Mouse (Mus musculus) CH12.LX (cell line): ENCODE measurements at regions not wholly inside any gene's neighbourhood (a gene's known extent, or its start where the extent isn't known, plus 50 kb on each side); places are given as distances from the start of the nearest gene placed in this dataset.

ENCODE experiments used
- DNase-seq: peaks from one replicate; pipeline ENCODE4 v3.0.0-alpha.2; 2013; ENCODE audit errors: extremely low read depth
- H3K27ac ChIP-seq: 2 replicates; pipeline ENCODE4 v1.5.1; 2012; ENCODE audit warnings: low read depth, mild to moderate bottlenecking, control low read depth, moderate library complexity; ENCODE audit not compliant: insufficient read depth
- H3K27me3 ChIP-seq: replicated peaks from 2 replicates; pipeline ENCODE3; 2012; ENCODE audit warnings: inconsistent platforms
- H3K36me3 ChIP-seq, 2 experiments: replicated peaks in 1 of 2; 2 replicates each; pipeline versions ENCODE3 to v1.6.1; 2012; ENCODE audit warnings: inconsistent platforms in 1 of 2, low read length in 1 of 2, mild to moderate bottlenecking in 1 of 2, mixed read lengths in 1 of 2, moderate library complexity in 1 of 2; ENCODE audit not compliant: control insufficient read depth in 1 of 2, insufficient read depth in 1 of 2
- H3K4me1 ChIP-seq, 2 experiments: 2 replicates each; pipeline ENCODE4 v1.6.1; 2012; ENCODE audit warnings: inconsistent platforms in 1 of 2, moderate library complexity in 1 of 2; ENCODE audit not compliant: insufficient read depth in 2 of 2, control insufficient read depth in 1 of 2
- H3K4me2 ChIP-seq: 2 replicates; pipeline ENCODE4 v1.6.1; 2012; ENCODE audit warnings: low read depth, mild to moderate bottlenecking, control low read depth; ENCODE audit not compliant: poor library complexity, insufficient read depth, severe bottlenecking
- H3K4me3 ChIP-seq, 3 experiments: fragments of 150-350 bp in 1 of 3; sonication (generic) in 1 of 3; replicated peaks in 1 of 3; 2 replicates each; pipeline versions ENCODE3 to v1.5.1; 2011 to 2012; ENCODE audit warnings: low read depth in 2 of 3, low read length in 2 of 3, mild to moderate bottlenecking in 2 of 3, moderate library complexity in 2 of 3, control low read depth in 1 of 3, improper control_type of control experiment in 1 of 3, inconsistent platforms in 1 of 3, mixed read lengths in 1 of 3; ENCODE audit not compliant: poor library complexity in 1 of 3
- H3K79me2 ChIP-seq: replicated peaks from 2 replicates; pipeline ENCODE4 v1.6.1; 2012; ENCODE audit warnings: mild to moderate bottlenecking, moderate library complexity; ENCODE audit not compliant: control insufficient read depth, poor library complexity, insufficient read depth, severe bottlenecking; ENCODE audit errors: extremely low read depth
- H3K9ac ChIP-seq: 2 replicates; pipeline ENCODE4 v1.6.1; 2012; ENCODE audit warnings: low read depth, mild to moderate bottlenecking, control low read depth, moderate library complexity; ENCODE audit not compliant: insufficient read depth
- H3K9me3 ChIP-seq: replicated peaks from 2 replicates; pipeline ENCODE3; 2012; ENCODE audit warnings: low read length, inconsistent platforms, mixed read lengths
- CHD1 ChIP-seq: IDR thresholded peaks from 2 replicates; pipeline ENCODE4 v1.6.1; 2012; ENCODE audit warnings: low read depth, low read length, improper control_type of control experiment, inconsistent platforms
- CHD2 ChIP-seq: IDR thresholded peaks from 2 replicates; pipeline ENCODE4 v1.6.1; 2011; ENCODE audit warnings: low read length, improper control_type of control experiment
- E2F4 ChIP-seq: IDR thresholded peaks from 2 replicates; pipeline ENCODE4 v1.6.1; 2011; ENCODE audit warnings: low read depth, low read length, improper control_type of control experiment; ENCODE audit not compliant: insufficient replicate concordance
- ELF1 ChIP-seq: IDR thresholded peaks from 2 replicates; pipeline ENCODE4 v1.6.1; 2014; ENCODE audit warnings: low read depth, mild to moderate bottlenecking, inconsistent platforms, low read length, improper control_type of control experiment
- ETS1 ChIP-seq: conservative IDR thresholded peaks from 2 replicates; pipeline ENCODE4 v1.6.1; 2012; ENCODE audit warnings: low read depth, mild to moderate bottlenecking, inconsistent platforms, low read length, improper control_type of control experiment, moderate library complexity
- HCFC1 ChIP-seq: IDR thresholded peaks from 2 replicates; pipeline ENCODE4 v1.6.1; 2012; ENCODE audit warnings: low read depth, mild to moderate bottlenecking, inconsistent platforms, low read length, improper control_type of control experiment
- JUN ChIP-seq: IDR thresholded peaks from 2 replicates; pipeline ENCODE4 v1.6.1; 2011; ENCODE audit warnings: low read depth, mild to moderate bottlenecking, low read length, improper control_type of control experiment, moderate library complexity; ENCODE audit not compliant: insufficient read depth
- JUND ChIP-seq: conservative IDR thresholded peaks from 2 replicates; pipeline ENCODE4 v1.6.1; 2011; ENCODE audit warnings: low read depth, low read length, improper control_type of control experiment
- KAT2A ChIP-seq: IDR thresholded peaks from 2 replicates; pipeline ENCODE4 v1.6.1; 2012; ENCODE audit warnings: low read length, improper control_type of control experiment, inconsistent platforms; ENCODE audit not compliant: insufficient replicate concordance
- MAFK ChIP-seq: IDR thresholded peaks from 2 replicates; pipeline ENCODE4 v1.6.1; 2011; ENCODE audit warnings: low read length, improper control_type of control experiment; ENCODE audit not compliant: insufficient replicate concordance
- MAX ChIP-seq: IDR thresholded peaks from 2 replicates; pipeline ENCODE4 v1.6.1; 2011; ENCODE audit warnings: low read length, improper control_type of control experiment
- MAZ ChIP-seq: IDR thresholded peaks from 2 replicates; pipeline ENCODE4 v1.6.1; 2012; ENCODE audit warnings: low read depth, mild to moderate bottlenecking, inconsistent platforms, low read length, improper control_type of control experiment, moderate library complexity
- MEF2A ChIP-seq: IDR thresholded peaks from 2 replicates; pipeline ENCODE4 v1.6.1; 2014; ENCODE audit warnings: low read depth, mild to moderate bottlenecking, inconsistent platforms, low read length, improper control_type of control experiment, borderline replicate concordance
- MXI1 ChIP-seq: IDR thresholded peaks from 2 replicates; pipeline ENCODE4 v1.6.1; 2011; ENCODE audit warnings: mild to moderate bottlenecking, low read depth, low read length, improper control_type of control experiment
- MYC ChIP-seq: IDR thresholded peaks from 2 replicates; pipeline ENCODE4 v1.6.1; 2011; ENCODE audit warnings: low read depth, mild to moderate bottlenecking, improper control_type of control experiment, low read length
- NRF1 ChIP-seq: IDR thresholded peaks from 2 replicates; pipeline ENCODE4 v1.6.1; 2014; ENCODE audit warnings: low read depth, mild to moderate bottlenecking, inconsistent platforms, low read length, improper control_type of control experiment, moderate library complexity
- PAX5 ChIP-seq: IDR thresholded peaks from 2 replicates; pipeline ENCODE4 v1.6.1; 2012; ENCODE audit warnings: low read length, inconsistent platforms, mixed read lengths
- POLR2A ChIP-seq: IDR thresholded peaks from 2 replicates; pipeline ENCODE4 v1.6.1; 2011; ENCODE audit warnings: low read depth, mild to moderate bottlenecking, improper control_type of control experiment, low read length
- POLR2AphosphoS2 ChIP-seq: IDR thresholded peaks from 2 replicates; pipeline ENCODE4 v1.6.1; 2011; ENCODE audit warnings: low read depth, low read length, improper control_type of control experiment
- RAD21 ChIP-seq: IDR thresholded peaks from 2 replicates; pipeline ENCODE4 v1.6.1; 2011; ENCODE audit warnings: low read depth, mild to moderate bottlenecking, low read length, improper control_type of control experiment, moderate library complexity
- SIN3A ChIP-seq: IDR thresholded peaks from 2 replicates; pipeline ENCODE4 v1.6.1; 2012; ENCODE audit warnings: low read length, improper control_type of control experiment, inconsistent platforms
- SMC3 ChIP-seq: IDR thresholded peaks from 2 replicates; pipeline ENCODE4 v1.6.1; 2011; ENCODE audit warnings: low read depth, low read length, improper control_type of control experiment
- UBTF ChIP-seq: IDR thresholded peaks from 2 replicates; pipeline ENCODE4 v1.6.1; 2012; ENCODE audit warnings: low read depth, mild to moderate bottlenecking, inconsistent platforms, low read length, improper control_type of control experiment, moderate library complexity
- ZC3H11A ChIP-seq: IDR thresholded peaks from 2 replicates; pipeline ENCODE4 v1.6.1; 2012; ENCODE audit warnings: low read depth, mild to moderate bottlenecking, inconsistent platforms, low read length, improper control_type of control experiment
- dilution Hi-C: fragments of 300-500 bp; cut with MboI; formaldehyde crosslinking; loops from 2 replicates; pipeline ENCODE4 v1.14.3; 2020; ENCODE audit warnings: low sequenced_read_pairs; ENCODE audit not compliant: extremely low pct_unique_long_range_greater_than_20kb, extremely low pct_ligation_motif_present
- in situ Hi-C: fragments of 300-500 bp; cut with MboI; formaldehyde crosslinking; loops from 3 replicates; pipeline ENCODE4 v1.14.3; 2019; ENCODE audit warnings: low sequenced_read_pairs, low pct_ligation_motif_present, low pct_unique_long_range_greater_than_20kb, mixed read lengths

- Histone ChIP-seq H3K4me1 (peaks cover 9 to 32% of the 10 kb centered on the region in 2 experiments), H3K4me2 (no peak overlapping the region), H3K4me3 (no peak overlapping the region), H3K79me2 (no peaks in the 10 kb centered on the region), H3K27ac (no peak overlapping the region), H3K9me3 (no peaks in the 10 kb centered on the region), H3K36me3 (no peaks in the 10 kb centered on the region), H3K9ac (no peak overlapping the region), H3K27me3 (no peaks in the 10 kb centered on the region)
- dilution Hi-C loops = no loop called here
- DNase-seq = no peak
- TF ChIP-seq SIN3A (no peak), MAX (no peak), JUN (no peak), MEF2A (no peak), ZC3H11A (no peak), JUND (no peak), MXI1 (no peak), ELF1 (no peak), ETS1 (no peak), UBTF (no peak), POLR2AphosphoS2 (no peak), POLR2A (no peak)
- in situ Hi-C loops = loop anchor here (25.0 kb wide), 1 partner anchor 804 kb away; no protein-coding TSS in a partner anchor
These were observed 138.9 kb upstream of the Plxnc1 start for GRCm38 (mm10) chr10:95083341-95084148.

DNA sequence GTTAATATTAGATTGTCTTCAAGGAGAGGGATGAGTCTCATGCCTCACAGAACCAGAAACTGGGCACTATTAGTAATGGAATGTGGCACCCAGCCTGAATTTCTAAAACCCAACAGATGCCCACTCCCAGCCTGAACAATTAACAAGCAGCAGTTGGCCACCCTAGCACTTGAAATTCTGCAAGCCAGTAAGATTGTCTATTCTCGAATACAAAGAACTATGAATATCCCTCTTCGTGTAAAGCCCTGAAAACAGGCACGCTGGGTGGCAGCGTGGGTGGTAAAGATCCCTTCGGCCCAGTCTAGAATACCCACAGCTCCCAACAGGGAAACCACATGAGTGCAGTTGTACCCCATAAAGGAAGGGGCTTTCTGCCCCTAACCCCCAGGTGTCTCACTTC is 138.0 kb upstream of the Plxnc1 start:
- Histone ChIP-seq H3K27me3 (no peaks in the 10 kb centered on the region), H3K27ac (no peak overlapping the region), H3K9me3 (no peaks in the 10 kb centered on the region), H3K9ac (no peak overlapping the region), H3K4me2 (no peak overlapping the region), H3K36me3 (no peaks in the 10 kb centered on the region), H3K79me2 (no peaks in the 10 kb centered on the region), H3K4me1 (peaks cover 9 to 32% of the 10 kb centered on the region in 2 experiments), H3K4me3 (no peak overlapping the region)
- in situ Hi-C loops = loop anchor here (25.0 kb wide), 1 partner anchor 805 kb away; no protein-coding TSS in a partner anchor
- TF ChIP-seq MYC (no peak), E2F4 (no peak), HCFC1 (no peak), SMC3 (no peak), ZC3H11A (no peak), POLR2AphosphoS2 (no peak), RAD21 (no peak), CHD2 (no peak), MAFK (no peak), PAX5 (no peak), MAX (no peak), JUN (no peak), MAZ (no peak), CHD1 (no peak), ELF1 (no peak), MEF2A (no peak), POLR2A (no peak), KAT2A (no peak), NRF1 (no peak)
- dilution Hi-C loops = no loop called here
- DNase-seq = no peak
